Mouse (Mus musculus) myocyte (in vitro differentiated cells): Measurements from ENCODE around the gene Rabl3. TPM values are rescaled to one million over a fixed set of nuclear protein-coding genes. Genes with fewer than 3 reads are reported as not detected.

ENCODE experiments used
- H3K27me3 ChIP-seq: one replicate; pipeline ENCODE4 v1.6.1; 2011; ENCODE audit not compliant: control insufficient read depth, insufficient read depth, insufficient read length
- H3K36me3 ChIP-seq: one replicate; pipeline ENCODE4 v1.6.1; 2011; ENCODE audit not compliant: control insufficient read depth, insufficient read depth
- H3K4me2 ChIP-seq: one replicate; pipeline ENCODE4 v1.6.1; 2011; ENCODE audit warnings: low read depth, control low read depth
- H3K4me3 ChIP-seq: one replicate; pipeline ENCODE4 v1.5.1; 2011; ENCODE audit warnings: mild to moderate bottlenecking, control low read depth, moderate library complexity
- H3K79me2 ChIP-seq: one replicate; pipeline ENCODE4 v1.6.1; 2011; ENCODE audit not compliant: control insufficient read depth, insufficient read depth
- H3ac ChIP-seq: one replicate; pipeline ENCODE4 v1.6.1; 2011; ENCODE audit not compliant: control insufficient read depth, insufficient read length
- CEBPB ChIP-seq: IDR thresholded peaks from 2 replicates; pipeline ENCODE4 v1.6.1; 2011; ENCODE audit warnings: mild to moderate bottlenecking, moderate library complexity; ENCODE audit not compliant: poor library complexity, insufficient read depth, severe bottlenecking
- E2F4 ChIP-seq: IDR thresholded peaks from one replicate; pipeline ENCODE4 v1.6.1; 2011; ENCODE audit warnings: mild to moderate bottlenecking, control low read depth, moderate library complexity; ENCODE audit not compliant: insufficient read depth
- MAX ChIP-seq: IDR thresholded peaks from one replicate; pipeline ENCODE4 v1.6.1; 2011; ENCODE audit warnings: low read depth, mild to moderate bottlenecking, control low read depth
- MYOD1 ChIP-seq, 3 experiments: IDR thresholded peaks; one replicate each; pipeline ENCODE4 v1.6.1; 2011; ENCODE audit warnings: control low read depth in 2 of 3, low read depth in 2 of 3, mild to moderate bottlenecking in 2 of 3, moderate library complexity in 1 of 3; ENCODE audit not compliant: insufficient read length in 2 of 3, control insufficient read depth in 1 of 3
- MYOG ChIP-seq, 3 experiments: IDR thresholded peaks; one replicate each; pipeline ENCODE4 v1.6.1; 2011; ENCODE audit warnings: control low read depth in 2 of 3, low read depth in 2 of 3, mild to moderate bottlenecking in 2 of 3; ENCODE audit not compliant: insufficient read length in 2 of 3, control insufficient read depth in 1 of 3, insufficient read depth in 1 of 3
- POLR2A ChIP-seq: IDR thresholded peaks from one replicate; pipeline ENCODE4 v1.6.1; 2011; ENCODE audit warnings: low read depth, mild to moderate bottlenecking, control low read depth, moderate library complexity; ENCODE audit not compliant: insufficient read length
- POLR2AphosphoS2 ChIP-seq: IDR thresholded peaks from one replicate; pipeline ENCODE4 v1.6.1; 2011; ENCODE audit warnings: low read depth, control low read depth; ENCODE audit not compliant: insufficient read length
- REST ChIP-seq: IDR thresholded peaks from one replicate; pipeline ENCODE4 v1.6.1; 2011; ENCODE audit warnings: mild to moderate bottlenecking, control low read depth, moderate library complexity; ENCODE audit not compliant: insufficient read depth, insufficient read length
- SRF ChIP-seq: IDR thresholded peaks from one replicate; pipeline ENCODE4 v1.6.1; 2011; ENCODE audit warnings: low read depth; ENCODE audit not compliant: control insufficient read depth, insufficient read length
- TCF12 ChIP-seq: IDR thresholded peaks from one replicate; pipeline ENCODE4 v1.6.1; 2011; ENCODE audit warnings: mild to moderate bottlenecking, control low read depth; ENCODE audit not compliant: poor library complexity, insufficient read depth, severe bottlenecking
- TCF3 ChIP-seq: IDR thresholded peaks from one replicate; pipeline ENCODE4 v1.6.1; 2011; ENCODE audit warnings: low read depth, control low read depth; ENCODE audit not compliant: insufficient read length
- USF1 ChIP-seq: IDR thresholded peaks from one replicate; pipeline ENCODE4 v1.6.1; 2011; ENCODE audit warnings: low read depth, mild to moderate bottlenecking, control low read depth, moderate library complexity
- polyA plus RNA-seq: library from polyadenylated mRNA; unstranded; fragments of >200 nt; fragmentation: generic; extraction: Trizol; gene quantifications from one replicate; pipeline ENCODE4 v1.2.1, GENCODE M21; 2012; ENCODE audit warnings: missing spikeins

The Rabl3 gene
- 6.0 TPM for polyA plus RNA-seq

DNA sequence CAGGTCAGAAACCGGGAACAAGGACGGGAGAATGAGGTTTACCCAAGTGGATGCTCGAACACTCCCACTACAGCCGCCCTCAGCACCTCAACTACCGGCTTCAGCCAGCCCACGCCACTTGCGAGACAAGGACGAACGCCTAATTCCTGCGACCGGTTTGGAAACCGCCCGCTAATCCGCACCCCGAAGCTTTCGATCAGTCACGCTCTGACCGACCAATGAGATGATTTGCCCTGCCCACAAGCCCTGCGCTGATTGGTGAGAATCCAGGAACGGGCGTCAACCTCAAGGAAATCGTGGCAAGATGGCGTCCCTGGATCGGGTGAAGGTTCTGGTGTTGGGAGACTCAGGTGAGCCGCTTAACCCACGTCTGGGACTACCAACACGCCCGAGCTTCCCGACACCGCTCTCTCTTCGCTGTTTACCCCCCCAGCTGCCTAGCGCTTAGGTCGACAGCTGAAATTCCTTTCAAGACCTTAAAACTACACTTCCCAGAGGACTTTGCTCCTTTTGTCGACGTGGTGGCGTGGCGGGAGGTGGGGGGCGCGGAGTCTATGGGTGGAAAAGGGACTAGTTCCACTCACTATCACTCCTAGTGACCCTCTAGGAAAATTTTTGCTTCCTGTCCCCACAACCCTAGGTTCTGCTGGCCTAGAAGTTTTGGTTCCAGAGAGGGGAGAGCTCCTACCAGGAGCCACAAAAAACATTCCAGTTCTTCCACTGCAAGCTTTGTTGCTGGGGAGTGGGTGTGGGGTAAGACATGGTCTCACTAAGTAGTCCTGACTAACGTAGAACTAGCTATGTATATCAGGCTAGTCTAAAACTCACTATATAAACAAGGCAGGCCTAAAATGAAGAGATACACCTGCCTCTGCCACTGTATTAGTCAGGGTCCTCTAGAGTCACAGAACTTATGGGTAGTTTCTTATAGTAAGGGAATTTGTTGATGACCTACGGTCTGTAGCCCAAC is at the start of gene Rabl3, which contains the start of gene Gtf2e1:
Gene Rabl3 (plus strand): TSS at position 275 of the 970 bp plus-strand sequence.
Gene Gtf2e1 (minus strand): TSS at position 179 of the 970 bp plus-strand sequence.
- peaks cover 13% of the 10 kb centered on the region for H3K36me3 ChIP-seq
- H3K79me2 ChIP-seq, result peaks cover 19% of the 10 kb centered on the region
- peak; percentile 92 for TF ChIP-seq POLR2A
- no peak for TF ChIP-seq MAX
- TF ChIP-seq CEBPB, result no peak
- TF ChIP-seq POLR2AphosphoS2, result peak; percentile 95
- TF ChIP-seq TCF3, result no peak
- no peak for TF ChIP-seq E2F4
- TF ChIP-seq USF1, result no peak
- no peak for TF ChIP-seq REST
- no peak for TF ChIP-seq MYOG (IDR thresholded peaks at IDR 0.05; ENCODE audit: control insufficient read depth in 1 of 3, insufficient read depth in 1 of 3, insufficient read length in 2 of 3, low read depth in 2 of 3)
- no peak for TF ChIP-seq MYOD1 (IDR thresholded peaks at IDR 0.05; ENCODE audit: control insufficient read depth in 1 of 3, insufficient read length in 2 of 3, low read depth in 2 of 3)
- no peak for TF ChIP-seq TCF12
- TF ChIP-seq SRF, result no peak
- no peaks in the 10 kb centered on the region for H3K27me3 ChIP-seq
- H3K4me2 ChIP-seq, result peak within 1 kb of the TSS; percentile 90
- peak within 1 kb of the TSS; percentile 45 for H3ac ChIP-seq
- peak within 1 kb of the TSS; percentile 88 for H3K4me3 ChIP-seq

DNA sequence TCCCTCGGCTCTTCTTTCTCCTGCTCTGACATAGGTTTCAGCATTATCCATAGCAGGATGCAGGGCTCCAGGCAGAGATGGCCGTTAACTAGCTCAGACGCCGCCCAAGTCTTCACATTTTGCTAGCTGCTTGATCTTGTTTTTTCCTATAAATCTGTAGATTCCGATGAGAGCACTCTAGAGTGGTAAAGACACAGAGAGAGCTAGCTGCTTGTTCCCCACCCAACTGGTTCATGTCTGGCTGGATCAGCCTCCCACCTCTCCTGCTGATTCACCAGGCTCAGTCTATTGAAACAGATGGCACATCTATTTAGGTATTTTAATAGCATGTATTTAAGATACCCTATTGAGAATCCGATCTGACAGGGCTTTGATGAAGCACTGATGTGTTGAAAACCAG is 44.7 kb upstream of the Rabl3 start:
- Histone ChIP-seq H3K27me3 (no peaks in the 10 kb centered on the region), H3ac (no peak overlapping the region), H3K4me2 (no peak overlapping the region), H3K36me3 (no peaks in the 10 kb centered on the region), H3K79me2 (no peaks in the 10 kb centered on the region), H3K4me3 (no peak overlapping the region)
- TF ChIP-seq CEBPB, result no peak
- no peak for TF ChIP-seq SRF
- no peak for TF ChIP-seq REST
- no peak for TF ChIP-seq USF1
- no peak for TF ChIP-seq POLR2AphosphoS2
- no peak for TF ChIP-seq MYOG (IDR thresholded peaks at IDR 0.05; ENCODE audit: control insufficient read depth in 1 of 3, insufficient read depth in 1 of 3, insufficient read length in 2 of 3, low read depth in 2 of 3)

DNA sequence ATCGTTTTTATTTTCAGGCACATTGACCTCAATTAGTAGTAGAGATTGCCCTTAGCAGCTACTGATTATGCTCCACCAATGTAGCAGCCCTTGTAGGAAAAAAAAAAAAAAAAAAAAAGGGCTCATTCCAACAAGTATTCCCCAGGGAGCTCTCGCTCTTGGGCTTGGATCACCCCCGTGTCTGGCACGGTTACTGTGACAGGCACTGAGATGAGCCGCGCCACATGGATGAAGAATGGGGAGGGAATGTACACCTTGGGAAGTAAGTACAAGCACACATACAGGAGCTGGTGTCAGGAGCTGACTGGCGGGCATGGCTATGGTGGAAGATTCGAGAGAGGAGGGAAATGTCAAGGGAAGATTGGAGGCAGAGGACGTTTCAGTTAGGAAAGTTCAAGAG is 41.1 kb upstream of the Rabl3 start:
- TF ChIP-seq CEBPB (no peak), TCF3 (no peak), E2F4 (no peak), REST (no peak), USF1 (no peak), POLR2A (no peak), MYOD1 (IDR thresholded peaks at IDR 0.05; ENCODE audit: control insufficient read depth in 1 of 3, insufficient read length in 2 of 3, low read depth in 2 of 3) (no peak), MAX (no peak), TCF12 (no peak), POLR2AphosphoS2 (no peak)
- no peaks in the 10 kb centered on the region for H3K36me3 ChIP-seq
- no peak overlapping the region for H3K4me3 ChIP-seq
- no peak overlapping the region for H3ac ChIP-seq
- no peak overlapping the region for H3K4me2 ChIP-seq
- H3K27me3 ChIP-seq, result no peaks in the 10 kb centered on the region
- no peaks in the 10 kb centered on the region for H3K79me2 ChIP-seq

DNA sequence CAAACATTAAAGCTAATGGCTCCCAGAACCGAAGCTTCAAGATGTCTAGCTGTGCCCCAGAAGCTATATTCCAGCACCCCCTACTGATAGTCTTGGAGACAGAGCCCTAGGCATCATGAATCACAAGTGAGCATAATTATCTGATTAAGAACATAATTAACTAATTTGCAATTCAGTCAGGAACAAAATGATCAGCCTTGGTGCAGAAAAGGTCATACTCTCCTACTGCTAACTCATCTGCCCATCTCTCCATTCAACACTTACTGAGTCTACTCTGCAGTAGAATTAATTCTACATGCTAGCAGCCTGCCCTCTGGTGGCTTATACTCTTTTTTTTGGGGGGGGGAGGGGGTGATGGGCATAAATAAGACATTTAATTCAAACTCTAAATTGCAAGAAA is 35.2 kb upstream of the Rabl3 start:
- Histone ChIP-seq H3K4me3 (no peak overlapping the region), H3K79me2 (no peaks in the 10 kb centered on the region), H3K36me3 (peaks cover 1% of the 10 kb centered on the region), H3ac (no peak overlapping the region), H3K27me3 (no peaks in the 10 kb centered on the region), H3K4me2 (no peak overlapping the region)
- TF ChIP-seq TCF3, result no peak
- TF ChIP-seq SRF, result no peak
- no peak for TF ChIP-seq TCF12
- no peak for TF ChIP-seq POLR2A
- TF ChIP-seq USF1, result no peak
- TF ChIP-seq MYOG (IDR thresholded peaks at IDR 0.05; ENCODE audit: control insufficient read depth in 1 of 3, insufficient read depth in 1 of 3, insufficient read length in 2 of 3, low read depth in 2 of 3), result no peak
- TF ChIP-seq E2F4, result no peak
- TF ChIP-seq MAX, result no peak
- no peak for TF ChIP-seq REST
- no peak for TF ChIP-seq POLR2AphosphoS2
- TF ChIP-seq CEBPB, result no peak
- TF ChIP-seq MYOD1 (IDR thresholded peaks at IDR 0.05; ENCODE audit: control insufficient read depth in 1 of 3, insufficient read length in 2 of 3, low read depth in 2 of 3), result no peak
